Mouse (Mus musculus) heart, postnatal 0 days (tissue): ENCODE results near the gene Morn1.

Experiments used
- CTCF ChIP-seq: IDR thresholded peaks from 2 replicates; pipeline ENCODE4 v1.5.1; 2016; ENCODE audit warnings: antibody characterized with exemption, control low read depth, low read depth
- EP300 ChIP-seq: IDR thresholded peaks from 2 replicates; pipeline ENCODE4 v1.6.1; 2016; ENCODE audit warnings: antibody characterized with exemption, low read depth

- TF ChIP-seq CTCF (no peak), EP300 (no peak)
These were observed 33.7 kb downstream of the Morn1 start for GRCm38 (mm10) chr4:155120038-155120437.
